Mouse (Mus musculus): ENCODE results near the gene Pcbp3. TPM values are rescaled to one million over a fixed set of nuclear protein-coding genes. Genes with fewer than 3 reads are reported as not detected.

Gene Pcbp3
- polyA plus RNA-seq, 1 experiment from 2014 or later: 49.3 TPM

- H3K27me3 ChIP-seq: no peaks in the 10 kb centered on the region
- WGBS: 90% methylated on average over 18 of the region's 18 CpGs
- no peak for ATAC-seq
- no peaks in the 10 kb centered on the region for H3K36me3 ChIP-seq (ENCODE audit: poor library complexity, severe bottlenecking)
- no peak overlapping the region for H3K4me2 ChIP-seq
- no peak overlapping the region for H3K4me3 ChIP-seq
- H3K9me3 ChIP-seq (replicated peaks): no peaks in the 10 kb centered on the region
- no peaks in the 10 kb centered on the region for H3K4me1 ChIP-seq
- no peak overlapping the region for H3K9ac ChIP-seq
- no peak overlapping the region for H3K27ac ChIP-seq
These were observed 238.8 kb downstream of the Pcbp3 start for GRCm38 (mm10) chr10:76722751-76723450.

GRCm38 (mm10) chr10:76721746-76722145 lies 239.9 kb downstream of the Pcbp3 start:
- Histone ChIP-seq H3K36me3 (ENCODE audit: poor library complexity, severe bottlenecking) (no peaks in the 10 kb centered on the region), H3K4me2 (no peak overlapping the region), H3K4me1 (no peaks in the 10 kb centered on the region), H3K9me3 (replicated peaks) (no peaks in the 10 kb centered on the region), H3K9ac (no peak overlapping the region), H3K27ac (no peak overlapping the region), H3K27me3 (no peaks in the 10 kb centered on the region), H3K4me3 (no peak overlapping the region)
- 94% methylated on average over 6 of the region's 6 CpGs for WGBS
- no peak for ATAC-seq

GRCm38 (mm10) chr10:76721216-76721615 lies 240.5 kb downstream of the Pcbp3 start:
- Histone ChIP-seq H3K4me1 (no peaks in the 10 kb centered on the region), H3K9me3 (replicated peaks) (no peaks in the 10 kb centered on the region), H3K9ac (no peak overlapping the region), H3K27me3 (no peaks in the 10 kb centered on the region), H3K4me3 (no peak overlapping the region), H3K4me2 (no peak overlapping the region), H3K36me3 (ENCODE audit: poor library complexity, severe bottlenecking) (no peaks in the 10 kb centered on the region), H3K27ac (no peak overlapping the region)
- no peak for ATAC-seq
- 88% methylated on average over 11 of the region's 11 CpGs for WGBS

- Histone ChIP-seq H3K9me3 (replicated peaks) (no peaks in the 10 kb centered on the region), H3K27ac (no peak overlapping the region), H3K4me1 (no peaks in the 10 kb centered on the region), H3K27me3 (no peaks in the 10 kb centered on the region), H3K4me2 (no peak overlapping the region), H3K36me3 (ENCODE audit: poor library complexity, severe bottlenecking) (no peaks in the 10 kb centered on the region), H3K4me3 (no peak overlapping the region), H3K9ac (no peak overlapping the region)
- 93% methylated on average over 4 of the region's 4 CpGs for WGBS
- no peak for ATAC-seq
These were observed 244.1 kb downstream of the Pcbp3 start for GRCm38 (mm10) chr10:76717631-76718030.

GRCm38 (mm10) chr10:76717026-76717425 lies 244.7 kb downstream of the Pcbp3 start:
- Histone ChIP-seq H3K27ac (no peak overlapping the region), H3K4me1 (no peaks in the 10 kb centered on the region), H3K27me3 (no peaks in the 10 kb centered on the region), H3K36me3 (ENCODE audit: poor library complexity, severe bottlenecking) (no peaks in the 10 kb centered on the region), H3K4me3 (no peak overlapping the region), H3K9ac (no peak overlapping the region), H3K4me2 (no peak overlapping the region), H3K9me3 (replicated peaks) (no peaks in the 10 kb centered on the region)
- WGBS: 89% methylated on average over 7 of the region's 7 CpGs
- no peak for ATAC-seq

- WGBS: 81% methylated on average over 7 of the region's 7 CpGs
- no peak overlapping the region for H3K4me2 ChIP-seq
- H3K9ac ChIP-seq: no peak overlapping the region
- H3K9me3 ChIP-seq (replicated peaks): no peaks in the 10 kb centered on the region
- ATAC-seq: no peak
- H3K4me3 ChIP-seq: no peak overlapping the region
- H3K4me1 ChIP-seq: no peaks in the 10 kb centered on the region
- H3K27ac ChIP-seq: no peak overlapping the region
- no peaks in the 10 kb centered on the region for H3K36me3 ChIP-seq (ENCODE audit: poor library complexity, severe bottlenecking)
- no peaks in the 10 kb centered on the region for H3K27me3 ChIP-seq
These were observed 247.4 kb downstream of the Pcbp3 start for GRCm38 (mm10) chr10:76714303-76714702.

GRCm38 (mm10) chr10:76712500-76712899 lies 249.2 kb downstream of the Pcbp3 start:
- H3K27me3 ChIP-seq: no peaks in the 10 kb centered on the region
- no peaks in the 10 kb centered on the region for H3K36me3 ChIP-seq (ENCODE audit: poor library complexity, severe bottlenecking)
- no peaks in the 10 kb centered on the region for H3K4me1 ChIP-seq
- no peak overlapping the region for H3K4me2 ChIP-seq
- no peak for ATAC-seq
- no peaks in the 10 kb centered on the region for H3K9me3 ChIP-seq (replicated peaks)
- no peak overlapping the region for H3K9ac ChIP-seq
- H3K27ac ChIP-seq: no peak overlapping the region
- H3K4me3 ChIP-seq: no peak overlapping the region
- 85% methylated on average over 3 of the region's 3 CpGs for WGBS

Other genes starting within 250 kb of the Pcbp3 start
- 4.4 and 5.9 TPM in 2 replicates for gene Col6a1, start 235.7 kb downstream of the Pcbp3 start, polyA plus RNA-seq (2015; fragmentation: Nextera tagmentation; extraction: Ambion mirVana)
- gene Slc19a1, start 70.4 kb upstream of the Pcbp3 start, polyA plus RNA-seq (2015; fragmentation: Nextera tagmentation; extraction: Ambion mirVana): 28.0 and 33.7 TPM in 2 replicates
- 35.5 and 38.9 TPM in 2 replicates for gene Col18a1, start 204.7 kb upstream of the Pcbp3 start, polyA plus RNA-seq (2015; fragmentation: Nextera tagmentation; extraction: Ambion mirVana)